Mouse (Mus musculus) layer of hippocampus, adult 2 months (tissue): ENCODE results near the gene Ccdc63. TPM values are rescaled to one million over a fixed set of nuclear protein-coding genes. Genes with fewer than 3 reads are reported as not detected.

Experiments
- DNase-seq, 2 experiments: peaks; one replicate each; pipeline ENCODE4 v3.0.0; 2022; ENCODE audit warnings: low spot score in 2 of 2
- H3K27ac ChIP-seq: fragments of 200-600 bp; 2 replicates; pipeline ENCODE4 v1.8.1; 2022
- H3K4me3 ChIP-seq: fragments of 200-600 bp; 2 replicates; pipeline ENCODE4 v1.8.1; 2022; ENCODE audit warnings: mild to moderate bottlenecking
- CTCF ChIP-seq: fragments of 200-600 bp; conservative IDR thresholded peaks from 2 replicates; pipeline ENCODE4 v1.8.1; 2022; ENCODE audit warnings: antibody characterized with exemption, mild to moderate bottlenecking, moderate library complexity
- total RNA-seq, 2 experiments: library from RNA; stranded (reverse); gene quantifications; 2 replicates each; pipeline ENCODE4 v1.2.3; 2021

The Ccdc63 gene
- total RNA-seq, 2 experiments from 2014 or later: 0.39 to 1.2 TPM

- peak in 1 of 2 experiments; percentile 47 for DNase-seq
Observed at GRCm38 (mm10) chr5:122059060-122060017, 81.3 kb downstream of the Ccdc63 start.

More at GRCm38 (mm10) chr5:122059060-122060017, 81.3 kb downstream of the Ccdc63 start:
- H3K4me3 ChIP-seq: peak overlapping the region; percentile 32; the same call in 1 of the 2 replicates
- H3K27ac ChIP-seq: no peak overlapping the region
- peak; percentile 80 for TF ChIP-seq CTCF

Other genes starting within 250 kb of the Ccdc63 start
- gene Cux2, start 90.7 kb downstream of the Ccdc63 start, total RNA-seq: 10 to 100 TPM; 30.0 to 30.9 TPM
- under 1 TPM in 1 of 2 experiments, not detected in 1; 0.88 TPM for gene Myl2, start 39.9 kb downstream of the Ccdc63 start, total RNA-seq
- 100 to 1,000 TPM; 223 to 228 TPM for gene Ppp1cc, start 17.5 kb upstream of the Ccdc63 start, total RNA-seq
- gene Hvcn1, start 66.0 kb upstream of the Ccdc63 start, total RNA-seq: 1 to 10 TPM; 2.6 to 3.0 TPM
- 10 to 100 TPM; 15.2 TPM for gene Tctn1, start 123.6 kb upstream of the Ccdc63 start, total RNA-seq
- gene Pptc7, start 143.5 kb upstream of the Ccdc63 start, total RNA-seq: 10 to 100 TPM; 39.8 to 41.1 TPM
- gene Rad9b, start 213.4 kb upstream of the Ccdc63 start, total RNA-seq: 1 to 10 TPM; 5.1 to 5.9 TPM
- 100 to 1,000 TPM; 173 to 186 TPM for gene Vps29, start 213.5 kb upstream of the Ccdc63 start, total RNA-seq
- 10 to 100 TPM; 30.0 to 32.3 TPM for gene Gpn3, start 231.1 kb upstream of the Ccdc63 start, total RNA-seq
- gene Fam216a, start 231.5 kb upstream of the Ccdc63 start, total RNA-seq: 10 to 100 TPM; 74.2 to 78.0 TPM